Mouse (Mus musculus) liver, adult 2 months (tissue): ENCODE results near the gene Fgfr2.

ENCODE experiments used
- CTCF ChIP-seq: fragments of 200-500 bp; IDR thresholded peaks from 2 replicates; pipeline ENCODE4 v1.5.1; 2011; ENCODE audit warnings: low read depth, low read length, control low read depth
- POLR2A ChIP-seq: fragments of 200-500 bp; IDR thresholded peaks from 2 replicates; pipeline ENCODE4 v1.6.1; 2011; ENCODE audit warnings: low read length, control low read depth; ENCODE audit not compliant: insufficient read depth; ENCODE audit errors: extremely low read depth

DNA sequence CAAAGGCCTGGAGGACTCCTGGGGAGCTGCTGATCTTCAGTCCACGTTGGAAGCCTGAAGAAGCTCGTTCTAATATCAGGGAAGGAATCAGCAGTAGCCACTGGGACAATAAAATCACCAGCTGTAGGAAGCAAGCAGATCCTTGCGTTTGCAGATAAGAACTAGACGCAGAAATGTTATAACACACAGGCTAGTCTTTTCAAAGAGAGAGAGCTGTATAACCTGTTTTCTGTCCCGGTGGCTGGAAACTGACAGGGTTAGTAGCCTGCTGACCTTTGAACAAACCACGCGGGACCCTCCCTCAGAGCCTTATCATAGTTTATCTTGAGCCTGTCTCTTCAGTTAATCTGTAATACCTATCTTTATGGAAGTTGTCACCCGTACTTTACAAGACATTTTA is 736.8 kb downstream of the Fgfr2 start:
- TF ChIP-seq CTCF (no peak), POLR2A (no peak)
